Mouse (Mus musculus) monocyte, adult 2 months (primary cell): ENCODE data around the gene Ruvbl1.

Experiments used
- DNase-seq, 2 experiments: peaks; one replicate each; pipeline ENCODE4 v3.0.0; 2022; ENCODE audit warnings: low spot score in 2 of 2, low read depth in 1 of 2

The Ruvbl1 gene

GRCm38 (mm10) chr6:88465181-88465920, at the start of gene Ruvbl1:
Gene Ruvbl1 (plus strand): TSS chr6:88465409.
- peak; percentile 75 to 86 for DNase-seq

DNA sequence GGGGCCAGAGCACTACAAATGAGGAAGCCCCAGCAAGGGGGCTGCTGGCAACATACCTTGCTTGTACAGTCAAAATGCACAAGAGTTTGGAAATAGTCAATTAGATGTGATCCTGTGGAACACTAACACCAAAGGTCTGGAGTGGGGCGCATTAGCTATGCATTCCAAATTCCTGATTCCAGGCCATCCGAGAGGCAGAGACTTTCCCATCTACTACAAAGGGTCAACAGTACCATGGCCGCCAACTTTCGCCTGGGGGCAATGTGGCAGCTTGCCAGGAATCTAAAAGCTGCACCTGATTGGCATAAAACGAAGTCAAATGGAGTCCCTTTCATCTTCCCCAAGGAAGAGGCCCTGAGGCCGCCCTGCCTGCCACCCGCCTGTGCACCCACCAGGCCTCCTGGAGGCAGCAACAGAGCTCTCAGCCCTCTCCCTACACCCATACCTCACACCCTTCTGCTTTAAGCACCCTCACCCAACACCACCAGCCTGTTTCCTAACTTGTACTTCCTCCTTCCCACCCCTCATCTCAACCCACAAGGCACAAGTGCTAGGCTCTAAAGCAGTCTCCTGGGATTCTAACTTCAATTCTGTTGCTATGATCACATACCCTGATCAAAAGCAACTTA, 49.0 kb upstream of the Ruvbl1 start:
- DNase-seq: no peak

DNA sequence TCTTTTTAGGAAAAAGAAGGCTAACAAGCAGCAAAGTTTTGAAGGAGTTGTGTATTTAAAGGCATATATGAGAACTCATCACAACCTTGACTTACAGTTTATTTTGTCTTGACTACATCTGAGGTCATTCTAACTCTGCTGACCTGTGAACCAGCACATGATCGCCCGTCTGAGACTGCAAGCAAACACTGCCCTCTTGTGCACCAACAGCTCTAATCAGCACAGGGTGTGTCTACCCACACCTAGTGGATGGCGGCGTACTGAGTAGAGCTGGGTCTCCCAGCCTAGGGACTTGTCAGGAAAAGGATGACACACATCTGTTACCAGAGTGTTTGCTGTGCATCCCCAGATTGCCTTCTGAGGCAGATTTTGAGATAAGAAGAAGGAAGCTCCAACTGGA, 34.0 kb upstream of the Ruvbl1 start:
- DNase-seq: no peak

GRCm38 (mm10) chr6:88435609-88436008, 29.6 kb upstream of the Ruvbl1 start:
- no peak for DNase-seq

DNA sequence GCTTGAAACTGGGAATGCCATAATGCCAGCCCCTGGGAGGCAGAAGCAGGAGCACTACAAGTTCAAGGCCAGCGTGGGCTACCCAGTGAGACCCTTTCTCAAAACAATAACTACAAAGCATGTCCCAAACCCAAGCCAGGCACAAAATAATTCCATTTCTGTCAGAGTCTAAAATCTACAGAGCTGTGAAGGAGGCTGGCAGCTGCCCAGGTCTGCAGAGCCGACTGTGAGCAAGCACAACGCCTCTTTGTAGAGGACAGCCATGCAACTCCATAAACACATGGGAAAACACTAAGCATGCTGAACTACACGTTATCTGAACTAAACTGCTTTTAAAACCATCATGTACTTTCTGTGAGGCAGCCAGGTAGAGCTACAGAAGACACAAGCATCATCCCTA, 26.2 kb upstream of the Ruvbl1 start:
- no peak for DNase-seq

- DNase-seq: no peak
These were observed 22.7 kb upstream of the Ruvbl1 start for GRCm38 (mm10) chr6:88442551-88442950.

GRCm38 (mm10) chr6:88443446-88443845, 21.8 kb upstream of the Ruvbl1 start:
- no peak for DNase-seq

DNA sequence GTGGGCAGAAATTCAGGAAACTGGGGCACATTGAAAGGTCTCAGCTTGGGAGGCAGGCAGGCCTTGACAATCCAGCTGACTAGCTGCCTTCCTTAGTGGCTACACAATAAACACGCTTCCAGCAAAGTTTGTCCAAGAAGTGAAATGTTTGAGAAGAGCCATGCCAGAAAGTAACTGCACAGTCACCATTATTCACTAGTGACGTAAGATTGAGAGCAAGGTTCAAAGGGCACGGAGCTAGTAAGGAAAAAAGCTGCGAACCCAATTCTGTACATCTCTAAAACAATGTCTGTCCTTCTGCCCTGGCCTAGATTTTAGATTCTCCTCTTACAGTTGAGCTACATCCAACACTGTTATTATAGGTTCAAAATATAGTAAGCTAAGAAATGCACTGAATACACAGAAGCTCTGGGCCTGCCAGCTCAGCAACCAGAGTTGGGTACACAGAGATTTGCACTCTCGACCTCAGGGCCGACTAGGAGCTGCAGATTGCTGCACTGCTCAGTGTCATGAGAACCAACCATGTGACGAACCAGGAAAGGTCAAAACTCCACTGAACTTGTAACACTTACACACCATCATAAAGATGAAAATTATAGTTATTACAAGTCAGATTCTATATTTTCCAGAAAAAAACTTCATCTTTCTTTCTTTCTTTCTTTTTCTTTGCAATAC, 21.0 kb upstream of the Ruvbl1 start:
- no peak for DNase-seq

GRCm38 (mm10) chr6:88445661-88446060, 19.5 kb upstream of the Ruvbl1 start:
- DNase-seq: no peak

DNA sequence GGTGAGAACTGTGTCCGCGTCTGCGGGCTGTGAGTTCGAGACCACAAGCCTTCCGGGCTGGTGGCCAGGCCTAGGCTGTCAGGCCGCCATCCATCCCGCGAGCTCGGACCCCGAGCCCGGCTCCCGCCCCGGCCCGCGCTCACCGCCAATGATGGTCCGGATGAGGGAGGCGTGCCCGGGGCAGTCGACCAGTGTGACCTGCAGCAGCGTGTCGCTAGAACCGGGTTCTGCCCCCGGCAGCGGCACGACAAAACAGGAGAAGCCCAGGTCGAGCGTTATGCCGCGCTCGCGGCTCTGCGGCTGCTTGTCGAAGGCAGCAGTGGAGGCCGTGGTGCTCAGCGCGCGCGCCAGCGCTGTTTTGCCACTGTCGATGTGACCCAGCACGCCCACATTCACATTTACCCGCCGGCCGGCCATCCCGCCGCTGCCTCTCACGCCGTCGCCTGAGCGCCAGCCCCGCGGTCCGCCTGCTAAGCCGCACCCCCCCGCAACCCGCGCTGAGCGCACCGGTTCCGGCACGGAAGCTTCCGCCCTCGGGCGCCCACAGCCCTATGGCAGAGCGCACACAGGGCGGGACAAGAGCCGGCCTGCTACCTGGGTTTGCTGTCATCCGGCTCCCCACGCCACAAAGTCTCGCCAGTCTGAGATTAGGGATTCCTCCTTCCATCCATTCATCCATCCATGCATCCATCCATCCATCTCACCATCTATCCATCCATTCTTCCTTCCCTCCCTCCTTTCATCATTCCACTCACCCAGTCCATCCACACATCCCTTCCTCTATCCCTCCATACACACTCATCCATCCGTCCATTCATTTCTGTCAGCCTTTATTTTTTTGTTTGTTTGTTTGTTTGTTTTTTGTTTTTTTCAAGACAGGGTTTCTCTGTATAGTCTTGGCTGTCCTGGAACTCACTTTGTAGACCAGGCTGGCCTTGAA, 18.9 kb upstream of the Ruvbl1 start, which contains the start of gene Eefsec:
Gene Eefsec, minus strand, starts transcription at position 477 of the 940 bp plus-strand sequence.
- DNase-seq: peak; percentile 35 to 74

DNA sequence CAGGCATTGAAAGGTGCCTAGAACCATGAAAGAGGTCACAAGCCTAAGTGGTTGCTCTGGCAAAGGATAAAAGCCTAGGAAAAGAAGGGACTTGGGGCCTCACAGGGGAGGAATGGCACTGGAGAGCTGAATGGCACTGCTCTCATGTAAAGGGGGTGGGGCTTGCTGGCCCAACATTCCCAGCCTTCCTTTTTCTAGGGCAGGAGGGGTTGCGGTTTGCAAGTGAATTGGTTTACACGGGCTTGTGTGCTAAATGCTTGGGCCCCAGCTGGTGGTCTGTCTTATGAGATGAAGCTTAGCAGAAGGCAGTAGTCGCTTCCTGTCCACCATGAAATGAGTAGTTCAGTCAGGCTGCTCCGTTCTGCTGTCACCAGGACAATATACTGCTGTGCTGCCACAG, 17.8 kb upstream of the Ruvbl1 start:
- DNase-seq: no peak

- DNase-seq: no peak
These were observed 10.7 kb upstream of the Ruvbl1 start for GRCm38 (mm10) chr6:88454545-88454944.

GRCm38 (mm10) chr6:88469878-88470277, 4.7 kb downstream of the Ruvbl1 start:
- DNase-seq: no peak

GRCm38 (mm10) chr6:88480421-88480820, 15.2 kb downstream of the Ruvbl1 start:
- no peak for DNase-seq

- no peak for DNase-seq
These were observed 17.9 kb downstream of the Ruvbl1 start for GRCm38 (mm10) chr6:88483111-88483510.

DNA sequence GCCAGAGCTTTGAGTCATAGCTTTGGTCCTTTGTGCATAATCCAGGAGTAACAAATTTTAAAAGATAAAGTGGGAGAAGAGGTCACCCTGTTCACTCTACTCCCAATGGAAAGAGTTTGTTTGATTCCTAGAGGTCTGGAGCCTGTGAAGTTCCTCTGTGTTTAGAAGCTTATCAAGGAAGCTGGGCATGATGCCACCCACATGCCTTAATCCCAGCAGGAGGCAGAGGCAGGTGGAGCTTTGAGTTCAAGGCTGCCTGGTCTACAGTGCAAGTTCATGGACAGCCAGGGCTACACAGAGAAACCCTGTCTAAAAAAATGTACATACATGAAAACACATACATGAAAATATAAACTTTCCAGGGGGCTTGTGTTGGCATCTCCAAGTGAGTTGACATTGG, 18.7 kb downstream of the Ruvbl1 start:
- DNase-seq: no peak

- DNase-seq: no peak
These were observed 20.2 kb downstream of the Ruvbl1 start for GRCm38 (mm10) chr6:88485378-88485777.

- no peak for DNase-seq
These were observed 21.7 kb downstream of the Ruvbl1 start for GRCm38 (mm10) chr6:88486893-88487292.

GRCm38 (mm10) chr6:88489026-88489425, 23.8 kb downstream of the Ruvbl1 start:
- DNase-seq: no peak

DNA sequence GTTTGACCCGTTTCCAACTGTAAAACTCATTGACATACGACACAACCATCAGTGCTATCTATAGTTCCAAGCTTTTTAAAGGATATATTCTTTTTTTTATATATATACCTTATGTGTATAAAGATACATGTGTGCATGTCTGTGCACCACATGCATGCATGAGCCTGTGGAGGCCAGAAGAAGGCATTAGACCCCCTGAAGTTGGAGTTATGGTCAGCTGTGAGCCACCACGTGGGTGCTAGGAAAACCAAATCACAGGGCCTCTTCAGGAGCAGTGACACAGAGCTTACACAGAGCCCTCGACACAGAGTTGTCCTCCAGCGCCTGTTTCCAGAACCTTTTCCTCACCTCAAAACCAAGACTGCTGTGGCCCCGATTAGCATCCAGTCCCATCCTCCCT, 24.6 kb downstream of the Ruvbl1 start:
- DNase-seq: no peak
